Mouse (Mus musculus): ENCODE results near the gene Nxpe3. TPM values are rescaled to one million over a fixed set of nuclear protein-coding genes. Genes with fewer than 3 reads are reported as not detected.

The Nxpe3 gene
- 0.39 TPM for polyA plus RNA-seq (2014; fragmentation: Illumina TruSeq; extraction: RNeasy Lipid Tissue Mini Kit (QIAGEN cat#74804); ENCODE audit: low read depth, low replicate concordance)

DNA sequence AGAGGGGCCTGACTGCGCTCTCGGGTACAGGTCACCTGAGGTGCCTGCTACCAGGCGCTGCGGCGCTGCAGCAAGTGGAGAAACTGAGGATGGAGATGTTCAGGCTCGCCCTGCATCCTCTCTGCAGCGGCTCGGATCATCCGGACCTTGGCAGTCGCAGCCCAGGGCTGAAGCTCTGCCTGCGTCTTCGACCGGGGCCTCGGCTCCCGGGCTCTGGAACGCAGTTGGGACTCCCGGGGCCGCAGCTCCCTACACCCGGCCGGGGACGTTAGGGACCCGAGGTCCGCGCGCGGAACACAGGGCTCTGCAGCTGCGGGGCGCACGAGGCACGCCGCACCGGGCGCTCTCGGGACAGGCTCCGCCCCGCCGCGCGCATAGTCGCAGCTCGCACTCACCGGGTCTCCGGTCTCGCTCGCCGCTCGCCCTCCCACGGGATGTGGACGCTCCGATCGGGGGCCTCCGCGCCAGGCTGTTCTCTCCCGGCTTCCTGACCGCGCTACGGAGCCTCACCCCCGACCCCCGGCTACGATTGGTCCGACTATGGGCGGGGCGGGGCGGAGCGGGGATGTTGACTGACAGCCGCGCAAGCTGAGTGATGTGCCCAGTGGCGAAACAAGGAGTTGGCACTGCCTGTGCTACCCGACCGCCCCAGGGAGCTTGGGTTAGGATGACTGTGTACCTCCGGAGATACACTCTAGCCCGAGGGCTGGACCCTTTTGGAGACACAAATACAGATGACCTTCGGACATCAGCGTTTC is at the start of gene Nxpe3:
Gene Nxpe3, minus strand, starts transcription at position 393 of the 758 bp plus-strand sequence.

GRCm38 (mm10) chr16:55934453-55935037 is 39.5 kb upstream of the Nxpe3 start, which contains the start of gene Cep97:
Gene Cep97 (minus strand): TSS chr16:55934855.

GRCm38 (mm10) chr16:55838510-55839474 is 56.3 kb downstream of the Nxpe3 start, which contains the start of gene Nfkbiz:
Gene Nfkbiz (minus strand): TSS chr16:55838899.

Other genes starting within 250 kb of the Nxpe3 start
- 3.0 TPM for gene Nfkbiz, start 56.4 kb downstream of the Nxpe3 start, polyA plus RNA-seq (2014; fragmentation: Illumina TruSeq; extraction: RNeasy Lipid Tissue Mini Kit (QIAGEN cat#74804); ENCODE audit: low read depth, low replicate concordance)
- gene Cep97, start 39.6 kb upstream of the Nxpe3 start, polyA plus RNA-seq (2014; fragmentation: Illumina TruSeq; extraction: RNeasy Lipid Tissue Mini Kit (QIAGEN cat#74804); ENCODE audit: low read depth, low replicate concordance): 3.0 TPM
- 618 TPM for gene Rpl24, start 71.0 kb upstream of the Nxpe3 start, polyA plus RNA-seq (2014; fragmentation: Illumina TruSeq; extraction: RNeasy Lipid Tissue Mini Kit (QIAGEN cat#74804); ENCODE audit: low read depth, low replicate concordance)
- gene Zbtb11, start 78.6 kb upstream of the Nxpe3 start, polyA plus RNA-seq (2014; fragmentation: Illumina TruSeq; extraction: RNeasy Lipid Tissue Mini Kit (QIAGEN cat#74804); ENCODE audit: low read depth, low replicate concordance): 10.4 TPM
- gene Pcnp, start 134.5 kb upstream of the Nxpe3 start, polyA plus RNA-seq (2014; fragmentation: Illumina TruSeq; extraction: RNeasy Lipid Tissue Mini Kit (QIAGEN cat#74804); ENCODE audit: low read depth, low replicate concordance): 66.1 TPM
- 14.6 TPM for gene Trmt10c, start 142.5 kb upstream of the Nxpe3 start, polyA plus RNA-seq (2014; fragmentation: Illumina TruSeq; extraction: RNeasy Lipid Tissue Mini Kit (QIAGEN cat#74804); ENCODE audit: low read depth, low replicate concordance)
- gene Senp7, start 153.1 kb upstream of the Nxpe3 start, polyA plus RNA-seq (2014; fragmentation: Illumina TruSeq; extraction: RNeasy Lipid Tissue Mini Kit (QIAGEN cat#74804); ENCODE audit: low read depth, low replicate concordance): 9.0 TPM

Data from heart, adult 10 weeks (tissue).